Mouse (Mus musculus) cerebellum, postnatal 4 days (tissue): ENCODE data around the gene Gnao1.

Experiments
- DNase-seq, 2 experiments: peaks; one replicate each; pipeline ENCODE4 v3.0.0; 2022; ENCODE audit warnings: low spot score in 2 of 2, mixed read lengths in 1 of 2

The Gnao1 gene

DNA sequence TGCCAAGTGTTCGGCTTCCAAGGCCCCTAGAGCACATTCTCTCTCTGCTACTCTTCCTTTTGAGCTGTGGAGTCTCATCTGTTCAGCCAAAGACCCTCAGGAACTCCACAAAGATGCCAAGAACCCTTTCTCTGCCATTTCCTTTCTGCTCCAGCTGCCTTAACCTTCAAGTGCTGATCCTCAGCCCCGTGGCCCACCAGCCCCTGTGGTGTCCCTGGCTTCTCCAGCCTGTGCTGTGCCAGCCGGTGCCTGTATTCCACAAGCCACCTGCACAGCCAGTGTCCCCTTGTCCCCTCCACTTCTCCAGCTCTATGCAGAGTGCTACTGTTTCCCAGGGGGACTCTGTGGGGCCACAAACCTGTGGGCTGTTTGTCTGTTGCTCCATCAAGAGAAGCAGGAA, 83.8 kb downstream of the Gnao1 start:
- peak in 1 of 2 experiments; percentile 29 for DNase-seq

DNA sequence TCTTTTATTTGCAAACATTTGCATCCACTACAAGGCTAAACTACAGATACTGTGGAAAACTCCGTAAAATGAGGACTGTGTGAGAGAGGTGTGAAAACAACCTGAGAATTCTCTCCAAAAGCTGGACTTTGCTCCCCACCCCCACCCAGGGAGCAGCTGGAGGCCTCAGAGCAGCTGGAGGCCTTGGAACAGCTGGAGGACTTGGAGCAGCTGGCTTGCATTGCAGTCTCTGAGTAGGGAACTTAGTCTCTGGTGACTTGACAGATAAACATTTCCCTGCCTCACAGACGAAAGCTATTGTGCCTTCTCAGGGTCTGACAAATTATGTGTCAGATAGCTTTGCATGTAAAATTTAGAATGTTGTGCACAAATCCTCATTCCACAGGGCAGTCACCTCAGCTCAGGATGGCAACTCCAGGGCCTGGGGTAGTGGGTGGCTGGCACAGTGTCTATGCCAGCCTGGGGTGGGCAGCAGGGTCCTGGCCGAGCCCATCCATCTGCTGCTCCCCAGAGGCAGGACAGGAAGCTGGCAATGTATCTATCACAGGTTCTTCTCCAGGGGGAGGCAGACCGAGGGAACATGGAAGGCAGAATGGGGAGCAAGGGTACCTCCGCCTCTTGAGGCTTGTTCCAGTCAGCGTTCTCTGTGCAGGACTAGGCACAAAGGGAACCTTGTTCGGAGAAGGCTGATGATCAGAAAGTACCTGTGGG, 87.2 kb downstream of the Gnao1 start:
- no peak for DNase-seq

DNA sequence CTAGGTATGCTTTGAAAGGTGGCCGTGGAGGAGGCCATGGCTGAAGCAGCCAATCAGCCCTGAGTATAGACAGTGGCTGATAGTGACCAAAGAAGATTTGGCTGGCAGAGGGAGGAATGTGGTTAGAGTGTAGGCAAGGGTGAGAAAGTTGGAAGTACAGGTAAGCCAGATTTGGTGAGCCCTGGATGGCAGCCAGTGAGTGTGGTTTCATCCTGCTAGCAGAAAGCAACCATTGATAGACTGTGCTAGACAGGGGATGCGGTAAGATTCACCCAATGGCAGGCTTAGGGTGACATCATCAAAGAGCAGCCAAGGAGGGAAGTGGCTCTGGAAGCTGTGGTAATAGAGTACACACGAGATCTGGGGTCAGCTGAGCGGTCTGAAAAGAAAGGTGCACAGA, 88.8 kb downstream of the Gnao1 start:
- DNase-seq, result no peak

DNA sequence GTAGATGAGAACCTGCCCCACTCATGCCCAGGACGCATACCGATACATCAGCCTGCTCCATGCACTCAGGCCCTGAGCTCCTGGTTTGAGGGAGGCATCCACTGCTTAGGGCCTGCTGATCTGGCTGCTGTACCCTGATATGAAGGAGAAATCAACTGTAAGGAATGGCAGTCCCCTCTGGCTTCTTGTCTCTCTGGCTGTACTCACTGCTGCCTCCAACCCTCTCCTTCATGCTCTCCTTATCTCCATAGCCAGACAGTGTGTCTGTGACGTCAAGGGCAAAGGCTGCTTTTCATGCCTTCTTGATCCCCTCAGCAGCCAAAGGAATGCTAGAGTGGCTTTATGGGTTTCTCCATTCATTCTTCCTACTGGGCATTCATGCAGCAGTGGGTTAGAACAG, 92.3 kb downstream of the Gnao1 start:
- DNase-seq, result no peak

DNA sequence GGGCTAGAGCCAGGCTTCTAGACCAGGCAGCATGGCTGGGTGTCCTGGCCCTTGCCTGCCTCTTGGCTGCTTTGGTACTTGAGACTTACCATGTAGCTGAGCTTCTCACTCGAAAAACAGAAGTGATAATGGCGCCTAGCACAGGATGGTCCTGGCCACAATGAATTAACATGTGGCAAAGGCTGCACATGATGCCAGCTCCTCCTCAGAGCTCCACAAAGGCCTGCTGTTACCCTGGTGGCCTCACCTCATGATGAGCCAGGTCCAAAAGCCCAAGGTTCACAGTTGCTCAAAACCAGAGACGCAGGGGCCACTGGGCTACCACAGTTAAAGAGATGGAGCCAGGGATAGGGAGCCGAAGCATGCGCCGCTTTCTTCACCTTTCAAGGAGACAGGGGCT, 97.2 kb downstream of the Gnao1 start:
- DNase-seq, result no peak

DNA sequence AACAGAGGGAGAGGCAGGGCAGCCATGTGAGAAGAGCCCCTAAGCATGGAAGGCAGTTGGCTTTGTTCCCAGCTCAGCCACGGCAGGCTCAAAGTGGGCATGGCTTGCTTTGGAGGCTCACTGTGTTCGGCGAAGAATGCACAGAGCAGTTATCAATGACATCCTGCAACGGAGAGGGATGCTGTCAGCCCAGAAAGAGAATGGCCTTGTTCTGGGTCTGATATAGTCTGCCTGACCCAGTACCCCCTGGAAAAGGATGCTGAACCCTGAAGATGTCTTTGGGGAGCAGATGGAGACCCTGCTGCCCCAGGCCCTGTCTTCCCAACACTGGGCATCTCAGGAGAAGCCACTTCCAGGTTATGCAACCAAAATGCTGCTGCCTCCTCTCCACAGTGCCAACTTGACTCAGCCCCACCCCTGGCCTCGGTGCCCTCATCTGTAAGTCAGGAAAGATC, 98.2 kb downstream of the Gnao1 start:
- DNase-seq, result peak in 1 of 2 experiments; percentile 65

DNA sequence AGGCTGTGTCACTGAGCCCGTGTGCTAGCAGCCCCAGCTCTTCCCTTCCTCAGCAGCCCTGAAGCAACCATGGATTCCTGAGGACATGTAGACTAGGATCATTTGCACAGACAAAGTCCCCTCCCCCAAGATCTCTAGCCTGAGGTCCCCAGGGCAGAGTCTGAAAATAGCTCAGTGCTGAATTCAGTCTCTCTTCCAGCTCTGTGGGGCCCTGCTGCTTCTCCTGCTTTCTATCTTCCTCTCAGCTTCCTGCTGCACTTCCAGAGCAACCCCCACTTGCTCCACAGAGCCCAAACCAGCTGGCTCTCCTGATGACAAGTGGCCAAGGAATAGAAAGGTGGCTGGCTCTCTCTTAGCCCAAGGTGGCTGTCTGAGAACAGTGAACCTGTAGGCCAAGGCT, 98.8 kb downstream of the Gnao1 start:
- DNase-seq, result no peak

DNA sequence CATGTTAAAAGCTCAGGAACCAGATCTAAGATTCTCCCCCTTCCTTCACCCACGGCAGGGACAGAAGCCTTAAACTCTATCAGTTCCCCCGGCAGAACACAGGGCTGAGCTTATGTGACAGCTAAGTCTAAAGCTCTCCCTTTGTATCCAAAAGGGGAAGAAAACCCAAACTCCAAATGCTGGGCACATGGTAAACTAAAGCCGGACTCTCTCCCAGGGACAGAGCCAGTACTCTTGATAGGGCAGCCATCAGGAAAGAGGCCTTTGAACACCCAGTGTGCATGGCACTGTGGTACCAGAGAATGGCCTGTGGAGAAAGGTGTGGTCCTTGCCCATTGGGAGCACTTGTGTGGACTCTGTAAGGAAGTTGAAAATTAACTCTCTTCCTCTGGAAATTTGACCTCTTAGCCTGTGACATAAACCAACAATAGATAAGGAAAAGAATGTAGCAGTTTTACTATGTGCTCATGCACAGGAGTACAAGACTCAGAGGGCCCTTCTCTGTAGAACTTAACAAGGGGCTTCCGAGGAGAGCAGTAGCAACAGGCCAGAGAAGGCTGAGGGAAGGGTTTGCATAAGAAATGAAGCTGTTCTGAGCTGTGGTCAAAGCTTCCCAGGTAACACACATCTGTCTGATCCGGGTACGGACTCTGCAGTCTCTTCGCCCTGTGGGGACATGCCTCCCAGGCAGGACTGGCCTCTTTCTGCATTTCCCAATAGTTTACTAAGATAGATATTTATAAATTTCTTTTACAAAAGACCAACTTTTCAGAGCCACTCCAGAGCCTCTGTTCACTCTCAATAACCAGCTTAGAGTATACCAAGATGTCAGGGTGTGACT, 102.2 kb downstream of the Gnao1 start:
- no peak for DNase-seq

DNA sequence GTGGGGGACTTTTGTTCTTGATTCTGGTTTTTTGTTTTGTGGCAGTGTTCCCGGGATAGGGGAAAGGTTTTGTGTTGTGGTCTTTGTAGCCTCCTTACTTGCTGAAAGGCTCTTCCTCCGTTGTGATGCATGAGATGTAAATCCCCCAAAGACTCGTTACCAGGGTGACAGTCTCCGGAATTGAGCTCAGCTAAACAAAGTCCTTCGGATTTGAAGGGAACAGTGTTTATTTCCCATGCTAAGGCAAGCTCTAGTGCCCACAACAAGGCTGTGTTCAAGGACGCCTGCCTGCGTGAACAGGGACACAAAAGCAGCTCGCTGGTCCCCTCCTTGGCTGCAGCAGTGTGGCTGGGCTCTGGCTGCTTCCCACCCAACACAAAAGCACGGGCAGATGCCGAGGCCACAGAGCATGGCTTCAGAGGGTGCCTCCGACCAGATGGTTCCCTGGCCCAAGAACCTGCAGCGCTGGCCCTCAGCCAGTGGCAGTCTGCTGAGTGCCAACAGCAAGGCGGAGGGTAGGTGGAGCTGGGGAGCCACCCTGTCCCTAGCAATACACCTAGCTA, 108.2 kb downstream of the Gnao1 start:
- peak; percentile 66 to 92 for DNase-seq

DNA sequence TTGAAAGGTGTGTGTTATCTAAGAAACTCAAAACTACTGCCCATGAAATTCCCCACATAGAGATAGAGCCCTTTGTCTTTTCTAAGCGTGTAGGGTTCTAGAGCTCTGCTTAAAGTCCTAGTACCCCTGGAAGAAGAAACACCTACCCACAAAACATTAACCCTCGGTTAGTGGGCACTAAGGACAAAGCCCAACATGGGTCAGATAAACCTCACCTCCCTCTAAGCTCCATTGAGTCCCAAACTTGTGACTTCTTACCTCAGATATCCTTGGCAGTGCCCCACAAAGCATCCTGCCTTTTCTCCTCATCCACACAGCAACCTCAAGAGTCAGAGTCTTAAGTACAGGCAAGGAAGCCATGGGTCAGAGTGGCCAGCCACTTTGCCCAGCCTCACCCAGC, 108.8 kb downstream of the Gnao1 start:
- DNase-seq, result no peak

DNA sequence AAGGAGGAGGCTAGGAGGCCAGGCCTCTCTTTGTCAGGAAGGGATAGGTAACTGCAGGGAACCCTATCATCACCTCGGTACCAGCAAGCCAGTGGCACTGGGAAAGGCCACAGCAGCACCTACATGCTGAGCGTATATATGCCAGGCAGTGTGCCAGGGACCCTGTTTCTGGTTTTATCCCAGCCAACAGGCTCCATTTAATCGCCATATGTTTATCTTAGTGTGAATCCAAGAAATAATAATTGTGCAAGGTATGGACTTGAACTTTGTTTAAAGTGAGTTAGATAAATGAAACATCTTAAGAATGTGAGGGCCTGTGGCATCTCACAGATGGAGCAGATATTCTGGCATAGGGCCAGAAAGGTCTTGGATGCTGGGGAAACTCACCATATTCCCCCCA, 109.7 kb downstream of the Gnao1 start:
- no peak for DNase-seq

DNA sequence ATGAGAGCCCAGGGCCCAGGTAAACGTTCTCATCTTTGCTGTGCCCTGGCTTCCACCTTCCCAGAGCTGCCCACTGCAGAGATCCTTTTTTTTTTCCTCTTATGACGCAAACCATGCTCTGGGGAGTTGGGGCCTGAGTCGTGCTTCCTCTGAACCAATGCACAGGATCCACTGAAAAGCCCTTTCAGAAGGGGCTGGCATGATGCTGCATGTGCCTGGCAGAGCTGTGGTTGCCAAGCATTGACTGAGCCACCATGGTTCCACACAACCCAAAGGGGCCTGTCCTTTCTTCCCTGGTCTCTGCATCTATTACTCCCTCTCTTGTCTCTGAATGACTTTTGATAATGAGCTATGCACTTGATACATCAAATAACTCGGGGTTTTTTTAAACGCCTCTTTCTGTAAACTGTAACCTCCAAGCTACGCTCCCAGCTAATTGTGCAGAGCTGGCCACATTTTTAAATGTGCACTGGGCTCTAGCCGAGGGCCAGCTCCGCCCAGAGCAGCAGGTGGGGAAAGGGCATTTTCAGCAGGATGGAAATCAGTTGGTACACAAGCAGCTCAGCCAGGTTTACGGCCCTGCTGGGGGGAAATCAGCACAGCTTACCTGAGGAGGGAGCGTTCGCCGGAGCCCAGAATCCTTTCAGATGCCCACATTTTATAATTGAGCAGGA, 110.3 kb downstream of the Gnao1 start:
- DNase-seq, result no peak

DNA sequence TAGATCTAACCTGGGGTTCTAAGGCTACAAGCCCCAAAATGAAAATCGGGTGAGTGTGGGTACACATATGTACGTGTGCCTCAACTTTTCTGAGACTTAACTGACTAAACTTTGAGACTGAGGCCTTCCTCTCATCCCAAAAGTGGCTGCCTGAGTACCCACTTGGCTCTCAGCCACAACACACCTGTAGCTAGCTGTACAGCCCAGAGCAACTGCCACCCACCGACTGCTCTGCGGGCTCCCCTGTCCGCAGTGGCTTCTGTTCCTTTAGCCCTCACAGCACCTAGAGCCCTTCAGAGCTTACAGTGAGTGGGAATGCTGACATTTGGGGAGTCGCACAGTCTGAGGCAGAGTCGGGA, 110.8 kb downstream of the Gnao1 start:
- DNase-seq, result no peak

DNA sequence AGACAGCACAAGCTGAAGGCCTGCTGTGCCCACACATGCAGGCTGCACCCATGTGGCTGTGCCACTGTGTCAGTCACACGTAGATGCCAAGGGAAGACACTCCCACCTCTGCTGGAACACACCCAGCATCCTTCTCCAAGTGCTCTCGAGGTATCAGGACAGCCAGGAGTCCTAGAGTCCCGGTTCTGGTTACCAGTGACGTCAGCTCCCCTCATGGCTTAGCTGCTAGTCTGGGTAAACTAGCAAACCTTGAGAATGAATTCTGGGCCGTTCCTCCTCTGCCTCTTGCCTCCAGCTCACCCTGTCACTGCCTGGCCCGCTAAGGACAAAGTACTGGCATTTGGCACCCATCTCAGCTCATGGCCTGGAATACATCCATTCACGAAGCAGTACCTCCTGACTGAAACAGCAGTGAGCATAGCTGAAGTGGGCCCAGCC, 114.2 kb downstream of the Gnao1 start:
- DNase-seq, result no peak

DNA sequence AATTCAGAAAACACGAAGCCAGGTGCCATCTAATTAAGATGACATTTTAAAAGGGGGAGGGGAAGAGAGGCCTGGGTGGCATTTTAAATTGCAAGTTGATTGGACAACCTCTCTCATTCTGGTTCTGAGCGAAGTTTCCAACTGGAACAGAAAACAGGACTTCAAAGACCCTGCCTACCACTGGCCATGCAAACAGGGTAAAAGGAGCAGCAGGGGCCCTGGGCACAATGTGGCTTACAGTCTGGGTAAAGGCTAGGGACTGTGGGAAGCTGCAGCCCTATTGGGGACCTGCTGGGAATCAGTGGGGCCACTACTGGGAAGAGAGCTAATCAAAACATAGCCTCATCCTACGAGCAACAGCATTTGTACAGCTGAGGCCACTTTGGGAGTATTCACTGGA, 115.7 kb downstream of the Gnao1 start:
- DNase-seq, result no peak

DNA sequence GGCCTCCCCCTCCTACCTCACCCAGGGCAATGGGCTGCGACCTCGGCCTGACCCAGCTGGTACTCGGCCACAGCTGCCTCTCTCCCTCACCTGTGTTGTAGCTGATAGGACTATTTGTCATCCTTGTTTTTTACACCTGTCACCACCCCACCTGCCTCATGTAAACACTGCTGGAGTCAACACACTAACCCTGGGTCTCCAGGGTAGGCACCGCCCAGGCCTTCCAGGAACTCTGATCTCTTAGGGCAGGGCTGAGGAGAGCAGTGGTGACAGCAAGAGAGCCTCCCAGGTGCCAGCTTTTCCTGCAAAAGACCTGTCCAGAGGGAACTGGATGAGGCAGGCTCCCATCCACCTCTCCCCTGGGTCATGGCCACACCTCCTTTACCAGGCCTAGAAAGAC, 119.5 kb downstream of the Gnao1 start:
- DNase-seq, result no peak

DNA sequence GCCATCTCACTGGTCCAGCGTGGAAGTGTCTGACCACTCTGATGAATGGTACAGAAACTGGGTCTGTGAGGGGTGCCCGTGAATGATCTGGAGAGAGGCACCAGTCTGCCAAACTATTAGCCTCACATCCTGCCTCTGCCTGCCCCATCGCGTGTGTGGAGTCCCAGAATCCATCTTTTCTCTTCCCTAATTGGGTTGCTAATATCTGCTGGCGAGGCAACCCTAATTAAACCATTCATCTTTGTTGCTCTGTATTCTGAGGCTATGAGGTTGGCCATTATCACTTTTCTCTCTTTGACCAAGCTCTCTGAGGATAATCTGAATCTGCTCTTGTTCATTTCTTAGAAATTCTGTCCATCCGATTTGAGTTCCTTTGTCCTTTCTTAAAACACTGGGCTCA, 121.6 kb downstream of the Gnao1 start:
- DNase-seq, result no peak

DNA sequence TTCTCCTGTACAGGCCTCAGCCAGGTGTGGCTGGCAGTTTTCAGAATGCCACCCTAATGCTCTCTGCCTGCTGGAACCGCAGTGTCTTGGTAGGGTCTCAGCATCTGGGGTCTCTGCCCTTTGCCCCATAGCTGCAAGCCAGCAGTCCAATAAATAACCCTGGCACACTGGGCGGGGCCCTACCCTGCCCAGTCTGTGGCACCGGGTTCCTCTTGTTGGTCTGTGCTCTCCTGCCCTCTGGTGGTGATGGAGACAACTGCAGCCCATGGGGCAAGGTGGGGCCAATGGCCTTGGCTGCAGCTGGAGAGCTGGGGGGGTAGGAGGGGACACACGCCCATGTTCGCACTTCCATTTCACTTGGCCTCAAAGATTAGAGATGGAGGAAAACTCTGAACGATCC, 123.1 kb downstream of the Gnao1 start:
- DNase-seq, result peak; percentile 68 to 82

DNA sequence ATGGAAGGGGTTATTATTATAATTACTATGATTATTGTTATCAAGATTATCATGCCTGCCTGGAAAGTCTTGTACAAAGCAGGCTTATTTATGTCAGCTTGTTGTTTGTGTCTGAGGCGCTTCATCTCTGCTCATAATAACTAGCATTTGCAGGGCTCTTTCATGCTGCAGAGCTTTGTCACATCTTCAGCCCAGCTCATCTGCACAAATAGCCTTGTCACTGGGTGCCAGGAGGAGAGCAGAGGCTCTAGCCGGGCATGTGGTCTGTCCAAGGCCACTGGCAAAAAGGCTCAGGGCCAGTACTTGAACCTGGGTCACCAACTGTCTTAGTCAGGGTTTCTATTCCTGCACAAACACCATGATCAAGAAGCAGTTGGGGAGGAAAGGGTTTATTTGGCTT, 123.5 kb downstream of the Gnao1 start:
- DNase-seq, result no peak

DNA sequence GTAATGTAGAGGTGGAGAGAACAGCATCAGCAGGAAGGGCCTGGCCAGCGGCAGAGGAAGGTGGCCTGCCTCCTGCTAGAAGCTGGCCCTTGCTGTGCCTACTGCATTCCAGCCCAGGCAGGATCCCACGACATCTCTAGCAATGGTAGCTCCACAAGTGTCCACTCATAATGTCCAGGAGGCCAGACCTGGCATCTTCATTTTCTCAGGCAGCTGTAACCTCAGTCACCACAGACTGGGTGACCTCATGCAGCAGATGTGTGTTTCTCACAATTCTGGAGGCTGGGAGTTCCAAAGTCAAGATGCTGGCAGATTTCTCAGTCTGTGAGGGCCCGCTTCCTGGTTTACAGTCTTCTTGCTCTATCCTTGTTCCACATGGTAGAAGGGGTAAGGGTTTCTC, 128.4 kb downstream of the Gnao1 start:
- DNase-seq, result no peak

DNA sequence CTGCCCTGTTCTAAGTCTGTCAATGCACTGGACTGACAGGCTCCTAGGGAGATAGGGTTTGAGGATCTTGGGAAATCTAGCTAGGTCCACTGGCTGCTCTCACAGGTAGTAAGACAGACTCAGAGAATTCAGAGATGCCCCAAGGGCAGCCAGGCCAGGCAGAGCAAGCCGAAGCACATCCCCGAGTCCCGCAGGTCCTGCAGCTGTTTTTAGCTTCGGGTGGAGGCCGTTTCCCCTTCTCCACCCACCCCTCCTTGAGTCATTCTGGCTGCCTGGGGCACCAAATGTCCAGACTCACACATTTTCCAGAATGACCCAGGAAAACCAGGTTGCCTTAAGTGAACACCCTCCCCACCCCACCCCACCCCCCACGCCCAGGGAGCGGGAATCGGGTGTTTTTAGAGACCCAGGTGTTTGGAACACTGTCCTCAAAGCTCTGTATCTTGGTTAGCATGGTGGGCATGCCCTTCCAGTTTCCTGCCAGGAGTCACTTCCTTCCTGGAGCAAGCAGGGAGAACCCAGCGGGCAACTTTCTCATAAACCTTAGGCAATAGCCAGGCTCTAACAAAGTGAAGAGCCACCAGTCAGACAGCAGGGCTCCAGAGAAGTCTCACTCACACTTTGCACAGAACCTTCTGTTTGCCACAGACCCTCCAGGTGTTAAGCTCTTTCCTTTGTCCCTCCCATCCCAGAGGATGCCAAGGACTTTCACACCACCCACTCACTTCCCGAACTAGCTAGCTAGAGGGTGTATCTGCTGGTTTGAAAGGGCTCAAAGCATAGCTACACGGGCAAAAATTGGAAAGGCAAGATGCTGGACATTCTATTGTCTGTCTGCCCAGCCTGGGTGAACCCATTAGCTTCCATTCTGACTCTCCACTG, 131.0 kb downstream of the Gnao1 start:
- DNase-seq, result no peak
